Mouse (Mus musculus): ENCODE measurements at regions not wholly inside any gene's neighbourhood (a gene's known extent, or its start where the extent isn't known, plus 50 kb on each side); places are given as distances from the start of the nearest gene placed in this dataset.

GRCm38 (mm10) chr12:16015596-16015995 is 198.9 kb upstream of the Trib2 start:
- H3K4me1 ChIP-seq (ENCODE audit: control insufficient read depth, insufficient read depth, low read length): no peaks in the 10 kb centered on the region
- H3K9me3 ChIP-seq (ENCODE audit: control insufficient read depth, low read length): no peaks in the 10 kb centered on the region
- no peak overlapping the region for H3K4me2 ChIP-seq (ENCODE audit: low read depth, low read length)
- no peak overlapping the region for H3K4me3 ChIP-seq (ENCODE audit: low read depth, low read length)
- H3K36me3 ChIP-seq (ENCODE audit: control insufficient read depth, insufficient read depth, low read length): no peaks in the 10 kb centered on the region
- no peak overlapping the region for H3K9ac ChIP-seq (replicated peaks; ENCODE audit: low read depth, low read length)
- ATAC-seq (ENCODE audit: low read depth): no peak
- H3K27ac ChIP-seq (ENCODE audit: low read depth, low read length): no peak overlapping the region
- no peaks in the 10 kb centered on the region for H3K27me3 ChIP-seq (ENCODE audit: control insufficient read depth, insufficient read depth, low read length)
- WGBS: 99% methylated on average over 8 of the region's 8 CpGs

- H3K9ac ChIP-seq (replicated peaks; ENCODE audit: low read depth, low read length): no peak overlapping the region
- H3K4me3 ChIP-seq (ENCODE audit: low read depth, low read length): no peak overlapping the region
- no peak overlapping the region for H3K4me2 ChIP-seq (ENCODE audit: low read depth, low read length)
- ATAC-seq (ENCODE audit: low read depth): no peak
- no peaks in the 10 kb centered on the region for H3K4me1 ChIP-seq (ENCODE audit: control insufficient read depth, insufficient read depth, low read length)
- H3K27me3 ChIP-seq (ENCODE audit: control insufficient read depth, insufficient read depth, low read length): no peaks in the 10 kb centered on the region
- H3K9me3 ChIP-seq (ENCODE audit: control insufficient read depth, low read length): no peaks in the 10 kb centered on the region
- H3K27ac ChIP-seq (ENCODE audit: low read depth, low read length): no peak overlapping the region
- H3K36me3 ChIP-seq (ENCODE audit: control insufficient read depth, insufficient read depth, low read length): no peaks in the 10 kb centered on the region
- 90% methylated on average over 1 of the region's 1 CpGs for WGBS
Measured at GRCm38 (mm10) chr12:16014679-16015078, 198.0 kb upstream of the Trib2 start.

GRCm38 (mm10) chr12:16013861-16014630 is 197.3 kb upstream of the Trib2 start:
- Histone ChIP-seq H3K4me3 (ENCODE audit: low read depth, low read length) (no peak overlapping the region), H3K9me3 (ENCODE audit: control insufficient read depth, low read length) (no peaks in the 10 kb centered on the region), H3K4me2 (ENCODE audit: low read depth, low read length) (no peak overlapping the region), H3K9ac (replicated peaks; ENCODE audit: low read depth, low read length) (no peak overlapping the region), H3K27ac (ENCODE audit: low read depth, low read length) (no peak overlapping the region), H3K36me3 (ENCODE audit: control insufficient read depth, insufficient read depth, low read length) (no peaks in the 10 kb centered on the region), H3K27me3 (ENCODE audit: control insufficient read depth, insufficient read depth, low read length) (no peaks in the 10 kb centered on the region), H3K4me1 (ENCODE audit: control insufficient read depth, insufficient read depth, low read length) (no peaks in the 10 kb centered on the region)
- WGBS: 91% methylated on average over 6 of the region's 6 CpGs
- ATAC-seq (ENCODE audit: low read depth): no peak

- 80% methylated on average over 2 of the region's 2 CpGs for WGBS
- H3K27me3 ChIP-seq (ENCODE audit: control insufficient read depth, insufficient read depth, low read length): no peaks in the 10 kb centered on the region
- no peak for ATAC-seq (ENCODE audit: low read depth)
Measured at GRCm38 (mm10) chr12:16013354-16013753, 196.6 kb upstream of the Trib2 start.

GRCm38 (mm10) chr12:16012081-16012480 is 195.4 kb upstream of the Trib2 start:
- no peak overlapping the region for H3K9ac ChIP-seq (replicated peaks; ENCODE audit: low read depth, low read length)
- 62% methylated on average over 4 of the region's 4 CpGs for WGBS
- no peaks in the 10 kb centered on the region for H3K9me3 ChIP-seq (ENCODE audit: control insufficient read depth, low read length)
- no peak for ATAC-seq (ENCODE audit: low read depth)
- no peak overlapping the region for H3K4me2 ChIP-seq (ENCODE audit: low read depth, low read length)
- no peaks in the 10 kb centered on the region for H3K4me1 ChIP-seq (ENCODE audit: control insufficient read depth, insufficient read depth, low read length)
- no peak overlapping the region for H3K27ac ChIP-seq (ENCODE audit: low read depth, low read length)
- no peaks in the 10 kb centered on the region for H3K27me3 ChIP-seq (ENCODE audit: control insufficient read depth, insufficient read depth, low read length)
- no peak overlapping the region for H3K4me3 ChIP-seq (ENCODE audit: low read depth, low read length)
- no peaks in the 10 kb centered on the region for H3K36me3 ChIP-seq (ENCODE audit: control insufficient read depth, insufficient read depth, low read length)

More at GRCm38 (mm10) chr12:16013354-16013753, 196.6 kb upstream of the Trib2 start:
- no peak overlapping the region for H3K9ac ChIP-seq (replicated peaks; ENCODE audit: low read depth, low read length)
- no peaks in the 10 kb centered on the region for H3K9me3 ChIP-seq (ENCODE audit: control insufficient read depth, low read length)
- H3K27ac ChIP-seq (ENCODE audit: low read depth, low read length): no peak overlapping the region
- H3K4me1 ChIP-seq (ENCODE audit: control insufficient read depth, insufficient read depth, low read length): no peaks in the 10 kb centered on the region
- H3K36me3 ChIP-seq (ENCODE audit: control insufficient read depth, insufficient read depth, low read length): no peaks in the 10 kb centered on the region
- no peak overlapping the region for H3K4me3 ChIP-seq (ENCODE audit: low read depth, low read length)
- H3K4me2 ChIP-seq (ENCODE audit: low read depth, low read length): no peak overlapping the region

GRCm38 (mm10) chr12:16009822-16010620 is 193.3 kb upstream of the Trib2 start:
- H3K4me1 ChIP-seq (ENCODE audit: control insufficient read depth, insufficient read depth, low read length): no peaks in the 10 kb centered on the region
- no peak for ATAC-seq (ENCODE audit: low read depth)

GRCm38 (mm10) chr12:16008763-16009515 is 192.2 kb upstream of the Trib2 start:
- Histone ChIP-seq H3K4me1 (ENCODE audit: control insufficient read depth, insufficient read depth, low read length) (no peaks in the 10 kb centered on the region), H3K4me3 (ENCODE audit: low read depth, low read length) (no peak overlapping the region), H3K36me3 (ENCODE audit: control insufficient read depth, insufficient read depth, low read length) (no peaks in the 10 kb centered on the region), H3K27ac (ENCODE audit: low read depth, low read length) (no peak overlapping the region), H3K4me2 (ENCODE audit: low read depth, low read length) (no peak overlapping the region), H3K27me3 (ENCODE audit: control insufficient read depth, insufficient read depth, low read length) (no peaks in the 10 kb centered on the region), H3K9ac (replicated peaks; ENCODE audit: low read depth, low read length) (no peak overlapping the region), H3K9me3 (ENCODE audit: control insufficient read depth, low read length) (no peaks in the 10 kb centered on the region)
- ATAC-seq (ENCODE audit: low read depth): no peak
- WGBS: 48% methylated on average over 3 of the region's 3 CpGs

More at GRCm38 (mm10) chr12:16009822-16010620, 193.3 kb upstream of the Trib2 start:
- H3K9ac ChIP-seq (replicated peaks; ENCODE audit: low read depth, low read length): no peak overlapping the region
- no peaks in the 10 kb centered on the region for H3K36me3 ChIP-seq (ENCODE audit: control insufficient read depth, insufficient read depth, low read length)
- WGBS: 70% methylated on average over 10 of the region's 10 CpGs
- no peak overlapping the region for H3K4me2 ChIP-seq (ENCODE audit: low read depth, low read length)
- H3K4me3 ChIP-seq (ENCODE audit: low read depth, low read length): no peak overlapping the region
- no peak overlapping the region for H3K27ac ChIP-seq (ENCODE audit: low read depth, low read length)
- H3K27me3 ChIP-seq (ENCODE audit: control insufficient read depth, insufficient read depth, low read length): no peaks in the 10 kb centered on the region
- H3K9me3 ChIP-seq (ENCODE audit: control insufficient read depth, low read length): no peaks in the 10 kb centered on the region

- ATAC-seq (ENCODE audit: low read depth): no peak
- no peaks in the 10 kb centered on the region for H3K9me3 ChIP-seq (ENCODE audit: control insufficient read depth, low read length)
- H3K36me3 ChIP-seq (ENCODE audit: control insufficient read depth, insufficient read depth, low read length): no peaks in the 10 kb centered on the region
- no peaks in the 10 kb centered on the region for H3K4me1 ChIP-seq (ENCODE audit: control insufficient read depth, insufficient read depth, low read length)
- 80% methylated on average over 4 of the region's 4 CpGs for WGBS
- no peak overlapping the region for H3K27ac ChIP-seq (ENCODE audit: low read depth, low read length)
- H3K27me3 ChIP-seq (ENCODE audit: control insufficient read depth, insufficient read depth, low read length): no peaks in the 10 kb centered on the region
- H3K9ac ChIP-seq (replicated peaks; ENCODE audit: low read depth, low read length): no peak overlapping the region
- H3K4me2 ChIP-seq (ENCODE audit: low read depth, low read length): no peak overlapping the region
- no peak overlapping the region for H3K4me3 ChIP-seq (ENCODE audit: low read depth, low read length)
Measured at GRCm38 (mm10) chr12:16008261-16008660, 191.5 kb upstream of the Trib2 start.

All from neural tube, embryonic 14.5 days (tissue).